Mouse (Mus musculus) CH12.LX (cell line): Measurements from ENCODE around the gene Fpgt. TPM values are rescaled to one million over a fixed set of nuclear protein-coding genes. Genes with fewer than 3 reads are reported as not detected.

Source experiments
- DNase-seq: peaks from one replicate; pipeline ENCODE4 v3.0.0-alpha.2; 2013; ENCODE audit errors: extremely low read depth
- H3K27ac ChIP-seq: 2 replicates; pipeline ENCODE4 v1.5.1; 2012; ENCODE audit warnings: low read depth, mild to moderate bottlenecking, control low read depth, moderate library complexity; ENCODE audit not compliant: insufficient read depth
- H3K27me3 ChIP-seq: replicated peaks from 2 replicates; pipeline ENCODE3; 2012; ENCODE audit warnings: inconsistent platforms
- H3K36me3 ChIP-seq, 2 experiments: replicated peaks in 1 of 2; 2 replicates each; pipeline versions ENCODE3 to v1.6.1; 2012; ENCODE audit warnings: inconsistent platforms in 1 of 2, low read length in 1 of 2, mild to moderate bottlenecking in 1 of 2, mixed read lengths in 1 of 2, moderate library complexity in 1 of 2; ENCODE audit not compliant: control insufficient read depth in 1 of 2, insufficient read depth in 1 of 2
- H3K4me1 ChIP-seq, 2 experiments: 2 replicates each; pipeline ENCODE4 v1.6.1; 2012; ENCODE audit warnings: inconsistent platforms in 1 of 2, moderate library complexity in 1 of 2; ENCODE audit not compliant: insufficient read depth in 2 of 2, control insufficient read depth in 1 of 2
- H3K4me2 ChIP-seq: 2 replicates; pipeline ENCODE4 v1.6.1; 2012; ENCODE audit warnings: low read depth, mild to moderate bottlenecking, control low read depth; ENCODE audit not compliant: poor library complexity, insufficient read depth, severe bottlenecking
- H3K4me3 ChIP-seq, 3 experiments: fragments of 150-350 bp in 1 of 3; sonication (generic) in 1 of 3; replicated peaks in 1 of 3; 2 replicates each; pipeline versions ENCODE3 to v1.5.1; 2011 to 2012; ENCODE audit warnings: low read depth in 2 of 3, low read length in 2 of 3, mild to moderate bottlenecking in 2 of 3, moderate library complexity in 2 of 3, control low read depth in 1 of 3, improper control_type of control experiment in 1 of 3, inconsistent platforms in 1 of 3, mixed read lengths in 1 of 3; ENCODE audit not compliant: poor library complexity in 1 of 3
- H3K79me2 ChIP-seq: replicated peaks from 2 replicates; pipeline ENCODE4 v1.6.1; 2012; ENCODE audit warnings: mild to moderate bottlenecking, moderate library complexity; ENCODE audit not compliant: control insufficient read depth, poor library complexity, insufficient read depth, severe bottlenecking; ENCODE audit errors: extremely low read depth
- H3K9ac ChIP-seq: 2 replicates; pipeline ENCODE4 v1.6.1; 2012; ENCODE audit warnings: low read depth, mild to moderate bottlenecking, control low read depth, moderate library complexity; ENCODE audit not compliant: insufficient read depth
- H3K9me3 ChIP-seq: replicated peaks from 2 replicates; pipeline ENCODE3; 2012; ENCODE audit warnings: low read length, inconsistent platforms, mixed read lengths
- BHLHE40 ChIP-seq: IDR thresholded peaks from 2 replicates; pipeline ENCODE4 v1.6.1; 2011; ENCODE audit warnings: mild to moderate bottlenecking, low read depth, low read length, improper control_type of control experiment
- CHD1 ChIP-seq: IDR thresholded peaks from 2 replicates; pipeline ENCODE4 v1.6.1; 2012; ENCODE audit warnings: low read depth, low read length, improper control_type of control experiment, inconsistent platforms
- CTCF ChIP-seq, 2 experiments: IDR thresholded peaks in 1 of 2; conservative IDR thresholded peaks in 1 of 2; 2 replicates each; pipeline ENCODE4 v1.5.1; 2011 to 2012; ENCODE audit warnings: low read depth in 2 of 2, low read length in 2 of 2, improper control_type of control experiment in 1 of 2, inconsistent platforms in 1 of 2, mild to moderate bottlenecking in 1 of 2, moderate library complexity in 1 of 2
- E2F4 ChIP-seq: IDR thresholded peaks from 2 replicates; pipeline ENCODE4 v1.6.1; 2011; ENCODE audit warnings: low read depth, low read length, improper control_type of control experiment; ENCODE audit not compliant: insufficient replicate concordance
- ELF1 ChIP-seq: IDR thresholded peaks from 2 replicates; pipeline ENCODE4 v1.6.1; 2014; ENCODE audit warnings: low read depth, mild to moderate bottlenecking, inconsistent platforms, low read length, improper control_type of control experiment
- EP300 ChIP-seq: IDR thresholded peaks from 2 replicates; pipeline ENCODE4 v1.6.1; 2011; ENCODE audit warnings: low read length, improper control_type of control experiment
- IRF4 ChIP-seq: IDR thresholded peaks from 2 replicates; pipeline ENCODE4 v1.6.1; 2014; ENCODE audit warnings: low read depth, mild to moderate bottlenecking, inconsistent platforms, low read length, improper control_type of control experiment
- JUND ChIP-seq: conservative IDR thresholded peaks from 2 replicates; pipeline ENCODE4 v1.6.1; 2011; ENCODE audit warnings: low read depth, low read length, improper control_type of control experiment
- KAT2A ChIP-seq: IDR thresholded peaks from 2 replicates; pipeline ENCODE4 v1.6.1; 2012; ENCODE audit warnings: low read length, improper control_type of control experiment, inconsistent platforms; ENCODE audit not compliant: insufficient replicate concordance
- MAX ChIP-seq: IDR thresholded peaks from 2 replicates; pipeline ENCODE4 v1.6.1; 2011; ENCODE audit warnings: low read length, improper control_type of control experiment
- MAZ ChIP-seq: IDR thresholded peaks from 2 replicates; pipeline ENCODE4 v1.6.1; 2012; ENCODE audit warnings: low read depth, mild to moderate bottlenecking, inconsistent platforms, low read length, improper control_type of control experiment, moderate library complexity
- MXI1 ChIP-seq: IDR thresholded peaks from 2 replicates; pipeline ENCODE4 v1.6.1; 2011; ENCODE audit warnings: mild to moderate bottlenecking, low read depth, low read length, improper control_type of control experiment
- MYC ChIP-seq: IDR thresholded peaks from 2 replicates; pipeline ENCODE4 v1.6.1; 2011; ENCODE audit warnings: low read depth, mild to moderate bottlenecking, improper control_type of control experiment, low read length
- PAX5 ChIP-seq: IDR thresholded peaks from 2 replicates; pipeline ENCODE4 v1.6.1; 2012; ENCODE audit warnings: low read length, inconsistent platforms, mixed read lengths
- POLR2AphosphoS2 ChIP-seq: IDR thresholded peaks from 2 replicates; pipeline ENCODE4 v1.6.1; 2011; ENCODE audit warnings: low read depth, low read length, improper control_type of control experiment
- SMC3 ChIP-seq: IDR thresholded peaks from 2 replicates; pipeline ENCODE4 v1.6.1; 2011; ENCODE audit warnings: low read depth, low read length, improper control_type of control experiment
- TBP ChIP-seq: conservative IDR thresholded peaks from 2 replicates; pipeline ENCODE4 v1.6.1; 2011; ENCODE audit warnings: low read depth, low read length, improper control_type of control experiment
- TCF12 ChIP-seq: IDR thresholded peaks from 2 replicates; pipeline ENCODE4 v1.6.1; 2014; ENCODE audit warnings: low read depth, mild to moderate bottlenecking, inconsistent platforms, low read length, improper control_type of control experiment
- UBTF ChIP-seq: IDR thresholded peaks from 2 replicates; pipeline ENCODE4 v1.6.1; 2012; ENCODE audit warnings: low read depth, mild to moderate bottlenecking, inconsistent platforms, low read length, improper control_type of control experiment, moderate library complexity
- USF1 ChIP-seq: IDR thresholded peaks from 2 replicates; pipeline ENCODE4 v1.6.1; 2014; ENCODE audit warnings: low read depth, mild to moderate bottlenecking, inconsistent platforms, low read length, improper control_type of control experiment
- USF2 ChIP-seq: conservative IDR thresholded peaks from 2 replicates; pipeline ENCODE4 v1.6.1; 2011; ENCODE audit warnings: low read depth, low read length, improper control_type of control experiment
- ZC3H11A ChIP-seq: IDR thresholded peaks from 2 replicates; pipeline ENCODE4 v1.6.1; 2012; ENCODE audit warnings: low read depth, mild to moderate bottlenecking, inconsistent platforms, low read length, improper control_type of control experiment
- ZKSCAN1 ChIP-seq: IDR thresholded peaks from 2 replicates; pipeline ENCODE4 v1.6.1; 2012; ENCODE audit warnings: low read depth, inconsistent platforms, low read length, improper control_type of control experiment, borderline replicate concordance
- ZMIZ1 ChIP-seq: IDR thresholded peaks from 2 replicates; pipeline ENCODE4 v1.6.1; 2012; ENCODE audit warnings: low read depth, mild to moderate bottlenecking, inconsistent platforms, low read length, improper control_type of control experiment
- dilution Hi-C: fragments of 300-500 bp; cut with MboI; formaldehyde crosslinking; loops from 2 replicates; pipeline ENCODE4 v1.14.3; 2020; ENCODE audit warnings: low sequenced_read_pairs; ENCODE audit not compliant: extremely low pct_unique_long_range_greater_than_20kb, extremely low pct_ligation_motif_present
- in situ Hi-C: fragments of 300-500 bp; cut with MboI; formaldehyde crosslinking; loops from 3 replicates; pipeline ENCODE4 v1.14.3; 2019; ENCODE audit warnings: low sequenced_read_pairs, low pct_ligation_motif_present, low pct_unique_long_range_greater_than_20kb, mixed read lengths
- polyA plus RNA-seq: library from polyadenylated mRNA; unstranded; fragments of >175 nt; gene quantifications from 2 replicates; pipeline ENCODE4 v1.2.1, GENCODE M21; 2012; ENCODE audit warnings: low read depth; ENCODE audit not compliant: insufficient read length
- total RNA-seq, 2 experiments: library from RNA; depleted of rRNA; stranded (reverse); fragments of 300-350 nt in 1 of 2; fragments of >200 nt in 1 of 2; gene quantifications; 2 replicates each; pipeline ENCODE4 v1.2.3; 2012 to 2014

The Fpgt gene
- total and polyA plus RNA-seq, 3 experiments, result 16.2 to 52.3 (median 16.7) TPM

- TF ChIP-seq EP300, result no peak
Measured at GRCm38 (mm10) chr3:155093116-155093956, at the start of gene Fpgt, which contains the start of gene Lrriq3 (continued).

- Histone ChIP-seq H3K4me1 (no peaks in the 10 kb centered on the region), H3K4me3 (no peak overlapping the region), H3K79me2 (no peaks in the 10 kb centered on the region), H3K27ac (no peak overlapping the region), H3K9me3 (no peaks in the 10 kb centered on the region), H3K9ac (no peak overlapping the region), H3K4me2 (no peak overlapping the region), H3K27me3 (no peaks in the 10 kb centered on the region), H3K36me3 (no peaks in the 10 kb centered on the region)
- TF ChIP-seq TCF12, result no peak
- TF ChIP-seq PAX5, result no peak
- no peak for TF ChIP-seq E2F4
- no peak for TF ChIP-seq IRF4
- TF ChIP-seq ZC3H11A, result no peak
- TF ChIP-seq BHLHE40, result no peak
- no peak for TF ChIP-seq POLR2AphosphoS2
- no peak for TF ChIP-seq USF2
- no peak for TF ChIP-seq CTCF (conservative IDR thresholded peaks at IDR 0.05 in 1 of 2, IDR thresholded peaks at IDR 0.05 in 1 of 2; ENCODE audit: low read depth in 2 of 2, low read length in 2 of 2)
- no peak for TF ChIP-seq EP300
- no peak for TF ChIP-seq CHD1
- no peak for TF ChIP-seq SMC3
- no peak for TF ChIP-seq UBTF
- TF ChIP-seq MXI1, result no peak
- no peak for TF ChIP-seq MAX
- no peak for TF ChIP-seq KAT2A
- TF ChIP-seq ELF1, result no peak
- dilution Hi-C loops (no loop called here), in situ Hi-C loops (no loop called here)
- no peak for DNase-seq
Measured at GRCm38 (mm10) chr3:155141047-155141446, 47.8 kb upstream of the Fpgt start.

- no peaks in the 10 kb centered on the region for H3K79me2 ChIP-seq
- H3K36me3 ChIP-seq, result no peaks in the 10 kb centered on the region
- TF ChIP-seq ZMIZ1 (no peak), ZKSCAN1 (no peak), JUND (no peak), MAZ (no peak), USF1 (no peak), PAX5 (no peak), TBP (no peak), TCF12 (no peak), MYC (no peak), E2F4 (no peak)
- TF ChIP-seq, all 38 proteins: peak for 0
- Histone ChIP-seq H3K4me2 (no peak overlapping the region), H3K4me1 (no peaks in the 10 kb centered on the region), H3K4me3 (no peak overlapping the region), H3K9ac (no peak overlapping the region), H3K27ac (no peak overlapping the region), H3K27me3 (no peaks in the 10 kb centered on the region), H3K9me3 (no peaks in the 10 kb centered on the region)
- in situ Hi-C loops, result no loop called here
- DNase-seq, result no peak
- dilution Hi-C loops, result no loop called here
Measured at GRCm38 (mm10) chr3:155137737-155138136, 44.5 kb upstream of the Fpgt start.
